Mouse (Mus musculus): Measurements from ENCODE around the gene Mospd3. TPM values are rescaled to one million over a fixed set of nuclear protein-coding genes. Genes with fewer than 3 reads are reported as not detected.
"Not testable (repeated sequence)": the region's sequence is repeated elsewhere in the genome, so short reads cannot be mapped to it uniquely, and the experiment has no call there.

Mospd3 gene
- polyA plus RNA-seq, 1 experiment from 2014 or later, result 16.4 TPM

- Histone ChIP-seq H3K4me3 (no peak overlapping the region), H3K4me1 (peaks cover 47% of the 10 kb centered on the region)
- DNase-seq (ENCODE audit: low spot score), result no peak
Measured at GRCm38 (mm10) chr5:137631591-137631990, 30.7 kb upstream of the Mospd3 start.

GRCm38 (mm10) chr5:137631171-137631570 is 30.3 kb upstream of the Mospd3 start:
- Histone ChIP-seq H3K27ac (peak overlapping the region; percentile 94), H3K4me1 (peaks cover 47% of the 10 kb centered on the region), H3K4me3 (peak overlapping the region; percentile 86; the same call in 1 of the 2 replicates), H3K9me3 (replicated peaks) (no peaks in the 10 kb centered on the region), H3K36me3 (peaks cover 47% of the 10 kb centered on the region), H3K27me3 (ENCODE audit: low read depth, poor library complexity, severe bottlenecking) (no peaks in the 10 kb centered on the region)
- WGBS, result 80% methylated on average over 9 of the region's 9 CpGs
- no peak for DNase-seq (ENCODE audit: low spot score)

More at GRCm38 (mm10) chr5:137631591-137631990, 30.7 kb upstream of the Mospd3 start:
- Histone ChIP-seq H3K9me3 (replicated peaks) (no peaks in the 10 kb centered on the region), H3K36me3 (peaks cover 51% of the 10 kb centered on the region), H3K27ac (peak overlapping the region; percentile 94), H3K27me3 (ENCODE audit: low read depth, poor library complexity, severe bottlenecking) (no peaks in the 10 kb centered on the region)
- 72% methylated on average over 4 of the region's 4 CpGs for WGBS

- Histone ChIP-seq H3K27me3 (ENCODE audit: low read depth, poor library complexity, severe bottlenecking) (no peaks in the 10 kb centered on the region), H3K27ac (peak overlapping the region; percentile 94), H3K4me3 (peak overlapping the region; percentile 86), H3K36me3 (peaks cover 41% of the 10 kb centered on the region), H3K9me3 (replicated peaks) (no peaks in the 10 kb centered on the region), H3K4me1 (peaks cover 51% of the 10 kb centered on the region)
- 40% methylated on average over 3 of the region's 3 CpGs for WGBS
- no peak for DNase-seq (ENCODE audit: low spot score)
Measured at GRCm38 (mm10) chr5:137630602-137631001, 29.7 kb upstream of the Mospd3 start.

GRCm38 (mm10) chr5:137629906-137630545 is 29.2 kb upstream of the Mospd3 start:
- Histone ChIP-seq H3K9me3 (replicated peaks) (no peaks in the 10 kb centered on the region), H3K36me3 (peaks cover 36% of the 10 kb centered on the region), H3K27me3 (ENCODE audit: low read depth, poor library complexity, severe bottlenecking) (no peaks in the 10 kb centered on the region), H3K4me3 (peak overlapping the region; percentile 86), H3K27ac (peak overlapping the region; percentile 94), H3K4me1 (peaks cover 55% of the 10 kb centered on the region)
- no peak for DNase-seq (ENCODE audit: low spot score)
- 28% methylated on average over 6 of the region's 6 CpGs for WGBS

- under 1% methylated on average over 23 of the region's 23 CpGs for WGBS
- H3K27ac ChIP-seq, result peak overlapping the region; percentile 94
- H3K4me1 ChIP-seq, result peaks cover 62% of the 10 kb centered on the region
- no peaks in the 10 kb centered on the region for H3K9me3 ChIP-seq (replicated peaks)
- H3K27me3 ChIP-seq (ENCODE audit: low read depth, poor library complexity, severe bottlenecking), result no peaks in the 10 kb centered on the region
- peak overlapping the region; percentile 86 for H3K4me3 ChIP-seq
- DNase-seq (ENCODE audit: low spot score), result no peak
- H3K36me3 ChIP-seq, result peaks cover 29% of the 10 kb centered on the region
Measured at GRCm38 (mm10) chr5:137629306-137629721, 28.5 kb upstream of the Mospd3 start.

- Histone ChIP-seq H3K9me3 (replicated peaks) (no peaks in the 10 kb centered on the region), H3K27me3 (ENCODE audit: low read depth, poor library complexity, severe bottlenecking) (no peaks in the 10 kb centered on the region), H3K27ac (peak within 1 kb of the TSS; percentile 94), H3K36me3 (peaks cover 23% of the 10 kb centered on the region), H3K4me3 (peak within 1 kb of the TSS; percentile 86), H3K4me1 (peaks cover 66% of the 10 kb centered on the region)
- WGBS, result under 1% methylated on average over 46 of the region's 46 CpGs
- peak; percentile 96 for DNase-seq (ENCODE audit: low spot score)
Measured at GRCm38 (mm10) chr5:137628498-137629305, 27.8 kb upstream of the Mospd3 start, which contains the start of the genes Fbxo24, Lrch4 and Gm20605. Gene Fbxo24, minus strand, starts transcription at chr5:137629002. Gene Lrch4, plus strand, starts transcription at chr5:137629121. Gene Gm20605, plus strand, starts transcription at chr5:137629175.

- no peak for DNase-seq (ENCODE audit: low spot score)
- Histone ChIP-seq H3K4me3 (peak overlapping the region; percentile 86), H3K4me1 (peaks cover 66% of the 10 kb centered on the region), H3K27ac (peak overlapping the region; percentile 94), H3K36me3 (peaks cover 16% of the 10 kb centered on the region), H3K27me3 (ENCODE audit: low read depth, poor library complexity, severe bottlenecking) (no peaks in the 10 kb centered on the region), H3K9me3 (replicated peaks) (no peaks in the 10 kb centered on the region)
- 6% methylated on average over 9 of the region's 9 CpGs for WGBS
Measured at GRCm38 (mm10) chr5:137627991-137628390, 27.1 kb upstream of the Mospd3 start.

- WGBS, result 88% methylated on average over 11 of the region's 11 CpGs
- Histone ChIP-seq H3K9me3 (replicated peaks) (no peaks in the 10 kb centered on the region), H3K27me3 (ENCODE audit: low read depth, poor library complexity, severe bottlenecking) (no peaks in the 10 kb centered on the region), H3K4me3 (no peak overlapping the region), H3K27ac (peak overlapping the region; percentile 74; the same call in 1 of the 2 replicates), H3K36me3 (no peaks in the 10 kb centered on the region), H3K4me1 (peaks cover 35% of the 10 kb centered on the region)
- no peak for DNase-seq (ENCODE audit: low spot score)
Measured at GRCm38 (mm10) chr5:137623937-137624530, 23.2 kb upstream of the Mospd3 start.

- Histone ChIP-seq H3K27me3 (ENCODE audit: low read depth, poor library complexity, severe bottlenecking) (no peaks in the 10 kb centered on the region), H3K9me3 (replicated peaks) (no peaks in the 10 kb centered on the region), H3K36me3 (no peaks in the 10 kb centered on the region), H3K4me1 (peaks cover 39% of the 10 kb centered on the region), H3K4me3 (no peak overlapping the region), H3K27ac (no peak overlapping the region)
- 89% methylated on average over 7 of the region's 7 CpGs for WGBS
- DNase-seq (ENCODE audit: low spot score), result no peak
Measured at GRCm38 (mm10) chr5:137615347-137615746, 14.5 kb upstream of the Mospd3 start.

GRCm38 (mm10) chr5:137614921-137615320 is 14.1 kb upstream of the Mospd3 start:
- peaks cover 43% of the 10 kb centered on the region for H3K4me1 ChIP-seq
- not testable (repeated sequence) for H3K9me3 ChIP-seq (replicated peaks); H3K27ac ChIP-seq; H3K27me3 ChIP-seq (ENCODE audit: low read depth, poor library complexity, severe bottlenecking); DNase-seq (ENCODE audit: low spot score); H3K4me3 ChIP-seq; H3K36me3 ChIP-seq
- 92% methylated on average over 2 of the region's 2 CpGs for WGBS

- peak within 1 kb of the TSS; percentile 96 for H3K27ac ChIP-seq
- no peaks in the 10 kb centered on the region for H3K27me3 ChIP-seq (ENCODE audit: low read depth, poor library complexity, severe bottlenecking)
- DNase-seq (ENCODE audit: low spot score), result peak; percentile 33
- WGBS, result 49% methylated on average over 11 of the region's 11 CpGs
- H3K4me1 ChIP-seq, result peaks cover 57% of the 10 kb centered on the region
- H3K36me3 ChIP-seq, result peaks cover 3% of the 10 kb centered on the region
- H3K9me3 ChIP-seq (replicated peaks), result no peaks in the 10 kb centered on the region
- 0 out of 2 replicates have a peak within 1 kb of the TSS, but pooled peaks have one; percentile 2 for H3K4me3 ChIP-seq
Measured at GRCm38 (mm10) chr5:137613550-137613949, 12.7 kb upstream of the Mospd3 start, which contains the start of gene Pcolce. Gene Pcolce, minus strand, starts transcription at chr5:137613784.

GRCm38 (mm10) chr5:137613076-137613475 is 12.2 kb upstream of the Mospd3 start:
- WGBS, result 77% methylated on average over 5 of the region's 5 CpGs
- H3K36me3 ChIP-seq, result peaks cover 7% of the 10 kb centered on the region
- no peak for DNase-seq (ENCODE audit: low spot score)
- no peaks in the 10 kb centered on the region for H3K9me3 ChIP-seq (replicated peaks)
- no peaks in the 10 kb centered on the region for H3K27me3 ChIP-seq (ENCODE audit: low read depth, poor library complexity, severe bottlenecking)
- H3K4me3 ChIP-seq, result no peak overlapping the region
- H3K4me1 ChIP-seq, result peaks cover 61% of the 10 kb centered on the region
- peak overlapping the region; percentile 96 for H3K27ac ChIP-seq
